Mouse (Mus musculus): Measurements from ENCODE around the gene Ddhd1. TPM values are rescaled to one million over a fixed set of nuclear protein-coding genes. Genes with fewer than 3 reads are reported as not detected.
A peak's percentile ranks its signal among the peaks of the same experiment; 100 is the strongest.

Gene Ddhd1
- total RNA-seq, 2 experiments from 2014 or later = 67.5 to 74.4 TPM

DNA sequence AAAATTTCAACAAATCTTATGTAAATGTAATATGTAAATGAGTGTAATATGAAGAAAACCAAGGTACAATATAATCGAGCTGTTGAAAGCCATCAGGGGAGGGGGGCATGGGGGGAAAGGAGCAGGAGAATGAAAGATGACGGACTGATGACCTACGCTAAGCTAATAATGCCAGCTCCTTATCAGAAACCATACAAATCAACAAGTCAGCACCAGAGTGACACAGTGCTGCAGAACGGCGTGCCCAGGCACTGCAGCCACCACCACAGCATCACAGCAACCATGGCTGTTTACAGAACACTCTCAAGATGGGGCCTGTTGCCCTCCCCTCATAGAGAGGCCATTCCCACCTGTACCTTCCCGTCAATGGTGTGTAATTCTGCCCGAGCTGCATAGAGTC lies 10.8 kb downstream of the Ddhd1 start:
- DNase-seq (ENCODE audit: low spot score in 2 of 2) = no peak

DNA sequence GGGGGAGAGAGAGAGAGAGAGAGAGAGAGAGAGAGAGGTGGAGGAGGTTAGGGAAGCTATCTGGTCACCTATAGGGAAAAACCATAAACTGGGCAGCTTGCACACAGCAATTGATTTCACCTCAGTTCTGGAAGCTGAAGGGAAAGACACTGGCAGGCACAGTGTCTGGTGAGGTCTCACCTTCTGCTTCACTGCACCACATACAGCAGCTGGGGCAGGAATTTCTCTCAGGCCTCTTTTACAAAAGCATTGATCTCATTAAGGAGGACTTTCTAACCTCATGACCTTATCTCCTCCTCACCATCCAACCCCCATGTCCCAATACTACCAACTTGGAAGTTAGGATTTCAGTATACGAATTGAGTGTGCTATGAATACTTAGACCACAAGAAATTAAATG lies 13.2 kb downstream of the Ddhd1 start:
- no peak for DNase-seq (ENCODE audit: low spot score in 2 of 2)

DNA sequence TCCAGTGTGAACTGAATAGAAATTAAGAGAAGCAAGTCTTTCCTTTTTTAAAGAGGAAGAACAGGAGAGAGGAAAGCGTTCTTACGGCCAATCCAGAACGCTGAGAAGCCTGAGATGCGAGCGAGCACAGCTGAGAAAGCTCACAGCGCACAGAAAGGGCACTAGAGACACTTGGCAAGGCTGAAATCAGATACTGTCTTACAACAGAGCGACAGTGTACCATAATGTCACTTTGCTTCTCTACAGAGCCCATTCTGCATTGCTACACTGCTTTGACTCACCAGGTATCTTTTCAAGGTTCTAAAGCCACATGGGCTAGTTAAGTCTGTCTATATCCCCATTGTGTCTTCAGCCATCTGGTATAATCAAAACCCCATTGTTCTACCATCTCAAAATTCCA lies 13.7 kb downstream of the Ddhd1 start:
- no peak for DNase-seq (ENCODE audit: low spot score in 2 of 2)

DNA sequence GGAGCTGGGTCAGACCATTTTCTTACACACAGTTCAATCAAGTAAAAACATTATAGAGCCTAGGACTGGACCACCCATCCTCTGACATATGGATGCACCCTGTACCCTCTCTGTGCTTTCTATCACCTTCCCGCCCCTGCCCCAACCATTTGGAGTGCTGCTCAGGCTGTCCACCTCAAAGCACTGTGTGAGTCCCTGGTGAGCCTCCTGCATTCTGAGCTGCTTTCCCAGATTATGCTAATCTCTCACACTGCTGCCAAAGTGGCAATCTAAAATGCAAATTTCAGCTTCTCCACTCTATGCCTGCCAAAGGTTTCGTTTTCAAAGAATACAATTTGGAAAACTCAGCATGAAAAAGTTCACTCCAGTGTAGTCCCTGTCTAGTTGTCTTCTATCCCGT lies 14.5 kb downstream of the Ddhd1 start:
- no peak for DNase-seq (ENCODE audit: low spot score in 2 of 2)

DNA sequence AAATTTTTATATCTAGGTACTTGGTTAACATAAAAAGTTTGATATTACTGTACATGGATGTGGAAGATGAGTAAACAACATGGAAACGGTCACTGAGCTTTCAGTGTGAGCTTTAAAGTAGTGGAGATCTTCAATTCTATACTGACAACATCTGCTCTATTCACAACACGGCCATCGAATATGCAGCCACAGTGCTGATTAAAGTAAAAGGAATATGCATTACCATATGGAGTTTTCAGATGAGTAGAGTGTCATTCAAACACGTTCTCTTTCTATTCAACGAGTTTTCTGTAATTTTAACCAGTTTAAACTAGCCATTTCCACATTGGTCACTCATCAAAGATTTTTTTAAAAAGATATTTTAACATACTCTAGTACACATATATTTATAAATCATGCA lies 15.1 kb downstream of the Ddhd1 start:
- DNase-seq (ENCODE audit: low spot score in 2 of 2) = no peak

DNA sequence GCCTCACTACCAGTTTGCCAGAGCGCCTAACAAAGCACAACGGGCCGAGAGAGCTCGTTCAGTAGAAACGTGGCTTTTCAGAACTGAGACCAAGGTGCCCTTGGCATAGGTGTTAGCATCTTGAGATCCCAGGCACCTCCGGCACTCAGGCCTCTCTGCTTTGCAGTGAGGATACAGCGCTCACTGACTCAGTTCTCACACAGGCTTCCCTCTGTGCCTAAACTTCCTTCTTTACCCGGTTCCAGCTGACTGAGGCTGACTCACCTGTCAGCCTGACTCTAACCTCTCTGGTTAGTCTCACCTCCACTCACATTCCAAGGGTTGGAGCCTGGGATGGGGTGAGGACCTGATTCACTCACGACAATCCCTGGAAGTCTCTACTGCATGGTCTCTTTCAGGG lies 15.7 kb downstream of the Ddhd1 start:
- no peak for DNase-seq (ENCODE audit: low spot score in 2 of 2)

DNA sequence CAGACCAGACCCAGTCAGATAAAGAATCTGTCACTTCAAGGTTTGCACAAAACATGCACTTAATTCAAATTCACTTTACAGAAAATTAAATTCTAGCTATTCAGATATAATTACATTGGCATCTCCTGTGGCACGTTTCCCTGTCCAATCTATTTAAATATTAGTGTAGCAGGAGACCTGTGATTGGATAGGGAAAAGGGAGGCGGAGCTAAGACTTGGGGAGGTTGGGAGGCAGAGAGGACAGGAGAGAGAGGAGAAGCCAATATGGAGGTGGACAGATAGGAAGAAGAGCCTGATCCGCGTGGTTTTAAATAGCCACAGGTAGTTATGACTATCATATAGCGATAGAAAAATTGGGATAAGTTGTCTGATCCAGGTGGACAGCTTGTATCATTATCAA lies 19.2 kb downstream of the Ddhd1 start:
- no peak for DNase-seq (ENCODE audit: low spot score in 2 of 2)

DNA sequence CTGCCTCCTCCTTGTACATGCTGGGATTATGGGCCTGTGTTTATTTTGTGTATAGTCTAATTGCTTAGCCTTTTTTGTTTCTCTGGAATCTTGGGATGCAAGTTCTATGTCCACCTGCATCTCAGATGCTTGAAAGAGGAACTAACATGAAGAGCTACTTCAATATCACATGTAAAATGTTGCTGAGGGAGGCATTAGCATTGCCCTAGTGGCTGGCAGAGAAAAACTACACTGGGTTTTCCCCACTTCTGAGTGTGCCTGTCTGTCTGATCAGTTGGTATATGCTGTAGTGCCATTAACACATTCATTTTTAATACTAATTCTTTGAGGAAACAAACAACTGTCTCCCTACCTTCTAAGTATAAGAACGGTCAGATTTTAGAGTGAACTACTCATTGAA lies 22.4 kb downstream of the Ddhd1 start:
- no peak for DNase-seq (ENCODE audit: low spot score in 2 of 2)

DNA sequence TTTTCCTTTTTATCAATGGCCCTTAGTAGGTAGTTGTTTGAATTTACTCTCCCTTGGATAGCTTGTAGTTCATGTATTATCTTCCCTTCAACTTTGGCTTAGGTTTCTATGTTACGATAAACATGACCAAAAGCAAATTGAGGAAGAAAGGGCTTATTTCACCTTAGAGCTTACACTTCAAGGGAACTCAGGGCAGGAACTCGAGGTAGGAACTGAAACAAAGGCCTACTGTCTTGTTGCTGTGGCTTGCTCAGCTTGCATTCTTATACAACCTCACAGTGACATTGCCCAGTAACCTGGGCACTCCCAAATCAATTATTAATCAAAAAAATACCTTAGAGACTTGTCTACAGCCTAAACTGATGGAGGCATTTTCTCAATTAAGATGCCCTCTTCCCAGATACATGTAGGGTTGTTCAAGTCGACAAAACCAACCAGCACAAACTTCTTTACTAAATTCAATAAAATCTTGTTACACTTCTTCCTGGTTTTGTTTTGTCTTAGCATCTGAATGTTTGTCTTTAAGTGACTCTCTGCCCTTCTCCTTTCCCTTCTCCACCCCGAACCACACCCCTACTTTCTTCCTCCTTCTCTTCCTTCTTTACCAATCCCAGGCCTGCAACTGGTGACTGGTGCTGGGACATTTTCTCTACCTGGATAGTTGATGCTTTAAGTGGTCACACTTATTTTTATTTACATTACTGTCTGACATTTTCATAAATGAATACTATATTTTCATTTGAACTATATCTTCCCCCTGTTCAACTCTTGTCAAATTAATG lies 25.0 kb downstream of the Ddhd1 start:
- no peak for DNase-seq (ENCODE audit: low spot score in 2 of 2)

DNA sequence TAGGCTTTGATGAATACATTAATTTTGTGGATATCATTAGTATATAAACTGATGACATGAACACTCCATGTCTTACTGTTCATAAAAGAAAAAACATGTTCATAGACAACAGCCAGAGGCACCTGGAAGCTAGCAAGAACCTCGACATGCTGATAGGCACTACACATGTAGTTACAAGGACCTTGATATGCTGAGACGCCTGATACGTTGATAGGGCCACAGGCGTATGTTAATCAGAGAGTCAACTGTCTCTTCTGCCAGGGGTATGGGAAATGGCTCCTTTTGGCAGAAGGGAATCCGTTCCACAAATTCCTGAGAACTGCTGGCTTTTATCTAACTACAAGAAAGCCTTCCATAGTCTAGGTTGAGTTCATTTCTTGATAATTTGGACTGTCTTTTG lies 27.4 kb downstream of the Ddhd1 start:
- no peak for DNase-seq (ENCODE audit: low spot score in 2 of 2)

DNA sequence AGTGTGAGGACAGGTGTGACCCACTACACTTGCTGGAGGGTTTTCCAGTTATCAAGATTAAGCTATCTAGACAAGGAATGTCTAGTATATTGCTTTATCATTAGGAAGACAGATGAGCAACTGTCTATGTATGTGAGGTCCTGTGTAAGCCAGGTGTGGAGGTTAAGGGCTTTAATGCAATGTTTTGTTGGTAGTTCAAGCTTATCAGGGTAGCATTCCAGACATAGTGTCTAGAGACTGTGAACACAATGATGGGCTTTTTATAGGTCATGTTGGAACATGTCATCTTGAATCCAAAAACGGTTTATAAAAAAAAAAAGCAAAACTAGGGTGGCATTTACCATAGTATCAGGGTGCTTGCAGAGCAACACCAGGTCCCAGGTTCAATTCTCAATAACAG lies 28.0 kb downstream of the Ddhd1 start:
- DNase-seq (ENCODE audit: low spot score in 2 of 2) = no peak

DNA sequence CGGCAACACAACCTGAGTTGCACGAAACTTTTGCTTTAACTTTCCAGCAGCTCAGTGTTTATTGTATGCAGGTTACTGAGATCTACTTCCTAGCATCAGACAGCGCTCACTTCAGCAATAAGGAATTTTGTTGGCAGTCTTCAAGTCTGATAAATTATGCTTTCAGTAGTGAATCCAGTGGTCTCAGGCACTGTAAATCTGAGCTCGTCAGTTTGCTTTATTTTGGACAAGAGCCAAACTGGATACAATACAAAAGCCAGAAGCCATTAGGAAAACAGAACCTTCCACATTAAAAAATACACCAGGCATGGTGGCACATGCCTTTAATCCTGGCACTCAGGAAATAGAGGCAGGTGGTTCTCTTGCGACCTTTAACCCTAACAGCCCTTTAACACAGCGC lies 39.6 kb downstream of the Ddhd1 start:
- no peak for DNase-seq (ENCODE audit: low spot score in 2 of 2)

DNA sequence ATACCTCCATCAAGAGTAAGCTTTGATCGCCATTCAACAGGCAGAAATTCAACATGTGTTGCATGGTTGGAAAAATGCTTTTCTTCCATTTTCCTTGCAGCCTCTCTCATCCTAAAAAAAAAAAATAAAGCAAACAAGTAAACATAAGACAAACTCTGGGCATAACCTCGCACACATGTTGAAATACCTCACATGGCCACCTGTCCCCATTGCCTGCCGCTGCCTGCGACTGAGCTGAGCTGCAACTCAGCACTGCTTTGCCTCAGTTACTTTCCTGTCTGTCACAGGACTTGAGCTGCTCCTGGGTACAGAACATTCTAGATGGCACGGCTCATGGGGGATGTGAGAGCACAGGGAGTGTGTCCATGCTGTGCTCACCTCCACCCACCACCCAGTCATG lies 41.4 kb downstream of the Ddhd1 start:
- DNase-seq (ENCODE audit: low spot score in 2 of 2) = no peak

DNA sequence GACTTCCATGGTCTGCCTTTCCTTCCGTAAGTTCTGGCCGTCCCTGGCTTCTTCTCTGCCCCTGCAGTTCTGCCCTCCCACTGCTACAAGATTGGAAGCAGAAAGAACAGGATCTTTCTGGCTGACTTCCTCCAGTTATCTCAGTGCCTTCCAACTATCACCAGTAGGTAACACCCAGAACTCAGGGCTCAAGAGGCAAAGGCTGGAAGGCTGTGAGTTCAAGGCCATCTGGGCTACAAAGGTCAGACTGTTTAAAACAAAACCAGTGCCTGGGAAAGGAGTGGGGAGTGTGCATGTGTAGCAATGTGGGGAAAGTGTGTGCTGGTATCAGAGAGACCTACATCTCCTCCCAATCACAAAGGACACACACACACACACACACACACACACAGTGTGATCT lies 42.2 kb downstream of the Ddhd1 start:
- DNase-seq (ENCODE audit: low spot score in 2 of 2) = no peak

DNA sequence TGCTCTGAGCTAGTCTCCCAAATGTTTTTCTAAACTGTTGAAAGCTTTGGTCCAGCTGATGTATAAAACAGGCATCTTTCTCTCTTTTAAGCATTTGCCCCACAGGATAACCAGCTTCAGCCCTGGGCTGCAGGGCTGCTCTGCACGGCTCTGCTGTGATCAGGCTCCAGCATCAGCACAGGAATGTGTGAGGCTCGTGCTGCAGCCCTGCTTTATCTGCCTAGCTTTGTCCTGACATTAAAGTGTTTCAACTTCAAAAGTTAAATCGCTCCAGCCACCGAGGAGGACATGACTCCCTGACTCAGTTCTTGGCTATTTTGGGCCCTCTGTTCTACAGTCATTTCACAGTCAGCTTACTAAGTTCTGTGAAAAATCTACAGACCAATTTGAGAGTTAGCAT lies 43.1 kb downstream of the Ddhd1 start:
- no peak for DNase-seq (ENCODE audit: low spot score in 2 of 2)

DNA sequence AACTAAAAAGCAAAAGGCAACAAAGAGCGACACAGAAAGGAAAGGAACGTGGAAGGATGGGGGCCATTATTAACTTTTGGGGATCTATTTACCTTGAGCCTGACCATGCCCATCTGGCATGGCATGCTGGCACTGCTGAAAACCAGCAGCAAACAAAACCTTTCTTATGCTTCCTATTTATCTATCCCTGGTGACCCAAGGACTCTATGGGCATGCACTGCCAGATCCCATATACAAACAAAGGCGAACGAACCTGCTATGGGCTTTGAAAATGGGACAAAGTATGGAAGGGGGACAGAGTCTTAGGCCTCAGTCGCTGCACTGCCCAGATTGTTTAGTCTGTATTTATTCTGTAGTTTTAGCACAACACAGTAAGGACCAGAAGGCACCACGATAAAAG lies 43.5 kb downstream of the Ddhd1 start:
- DNase-seq (ENCODE audit: low spot score in 2 of 2) = no peak

DNA sequence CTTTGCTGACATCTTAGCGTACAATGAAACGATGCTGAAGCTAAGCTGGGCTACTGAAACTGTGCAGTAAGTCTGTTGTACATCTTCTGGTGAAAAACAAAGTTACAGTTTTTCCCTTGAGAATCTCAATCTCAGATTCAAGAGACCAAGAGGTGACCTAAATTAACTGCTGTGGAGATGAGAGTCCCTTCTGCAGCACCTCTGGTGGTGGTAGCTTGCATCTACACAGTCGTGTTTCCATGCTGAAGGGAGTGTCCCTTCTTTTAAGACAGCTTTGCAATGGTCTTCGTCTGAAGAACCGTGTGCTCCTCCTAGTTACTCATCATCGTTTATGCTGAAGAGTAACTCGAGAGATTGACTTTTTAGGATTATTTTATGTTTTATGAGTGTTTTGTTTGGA lies 46.3 kb downstream of the Ddhd1 start:
- no peak for DNase-seq (ENCODE audit: low spot score in 2 of 2)

DNA sequence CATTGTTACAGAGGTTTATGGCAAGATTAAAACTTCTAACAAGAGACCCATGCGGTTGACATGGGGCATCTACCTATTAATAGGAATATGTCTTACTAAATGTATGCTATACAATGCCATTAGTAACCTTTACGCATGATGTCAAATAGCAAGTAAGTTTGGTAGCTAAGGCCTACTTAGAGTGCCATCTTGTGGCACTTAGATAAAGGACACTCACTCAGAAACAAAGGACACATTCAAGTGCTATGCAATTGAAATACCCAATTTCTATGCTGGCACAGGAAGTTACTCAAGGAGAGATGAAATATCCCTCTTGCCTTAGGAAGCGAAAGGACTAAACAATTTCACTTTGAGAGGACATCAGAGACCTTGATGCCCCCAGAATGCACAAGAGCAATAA lies 55.9 kb downstream of the Ddhd1 start:
- DNase-seq (ENCODE audit: low spot score in 2 of 2) = no peak

DNA sequence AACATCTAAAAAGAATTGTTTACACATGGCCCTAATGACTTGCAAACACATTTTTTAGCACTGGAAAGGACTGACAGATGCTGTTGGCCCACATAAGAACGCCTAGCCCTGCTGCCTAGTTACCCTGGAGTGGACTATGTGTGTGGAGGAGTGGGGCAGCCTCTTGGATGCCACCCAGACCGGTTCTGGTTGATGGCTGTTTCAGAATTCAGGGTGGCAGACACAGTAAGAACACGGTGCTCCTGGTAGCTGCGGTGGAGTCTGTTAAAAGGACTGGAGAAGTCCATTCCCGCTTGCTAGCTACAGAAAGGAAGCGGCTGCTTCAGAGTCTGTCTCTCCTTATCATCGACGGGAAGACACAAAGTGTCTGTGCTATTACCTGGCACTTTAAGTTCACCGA lies 57.4 kb downstream of the Ddhd1 start:
- DNase-seq (ENCODE audit: low spot score in 2 of 2) = peak; percentile 58 to 69

DNA sequence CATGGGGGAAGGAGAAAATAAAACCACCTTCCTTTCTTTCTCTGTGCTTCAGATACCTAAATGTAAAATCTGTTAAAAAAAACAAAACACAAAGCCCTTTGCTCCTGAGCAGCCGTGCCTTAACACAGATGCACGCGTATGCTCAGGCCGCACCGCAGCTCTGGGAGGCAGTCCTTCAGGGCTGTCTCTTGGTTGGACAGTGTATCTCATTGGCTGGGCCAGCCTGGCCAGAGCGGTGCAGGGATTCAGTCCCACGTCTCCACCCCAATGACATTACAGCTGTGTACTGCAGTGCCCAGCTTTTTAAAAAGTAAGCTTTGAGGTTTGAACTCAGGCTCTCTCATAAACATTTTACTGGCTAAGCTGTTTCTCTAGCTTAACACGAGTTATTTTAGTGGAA lies 60.1 kb downstream of the Ddhd1 start:
- DNase-seq (ENCODE audit: low spot score in 2 of 2) = no peak

DNA sequence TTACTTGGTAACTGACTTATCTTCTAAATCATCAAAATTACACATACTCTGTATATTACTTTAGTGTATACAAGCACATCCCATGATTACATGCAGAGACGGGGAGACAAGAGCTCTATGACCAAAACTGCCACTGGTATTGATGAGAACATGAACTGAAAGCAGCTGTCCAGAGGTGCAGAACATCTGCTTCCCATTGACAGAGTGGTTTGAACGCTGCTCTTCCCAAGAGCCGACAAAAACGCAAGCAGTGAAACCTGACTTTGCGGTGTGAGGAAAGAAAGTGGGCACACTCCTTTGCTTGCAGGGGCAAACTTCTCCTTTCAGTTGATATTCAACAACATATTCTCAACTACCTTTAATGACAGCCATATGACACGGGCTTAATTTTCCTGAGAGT lies 64.7 kb downstream of the Ddhd1 start:
- DNase-seq (ENCODE audit: low spot score in 2 of 2) = no peak

DNA sequence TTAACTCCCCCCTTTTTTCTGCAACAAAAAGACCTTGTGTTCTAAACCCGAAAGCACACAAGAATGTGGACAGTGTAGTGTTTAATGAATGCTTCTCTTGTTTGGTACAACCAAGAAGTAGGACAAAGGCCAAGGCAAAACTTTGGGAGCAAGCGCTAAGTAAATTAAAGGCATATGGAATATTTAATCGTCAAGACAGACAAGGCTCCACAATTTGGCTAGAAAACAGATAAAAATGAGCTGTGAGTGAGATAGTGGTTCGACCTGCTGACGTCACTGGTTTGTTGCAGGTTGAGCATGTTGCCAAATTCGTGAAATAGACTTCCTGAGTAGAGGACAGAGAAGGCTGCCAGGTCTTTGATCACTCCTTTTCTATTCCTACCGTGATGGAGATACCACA lies 69.5 kb downstream of the Ddhd1 start:
- DNase-seq (ENCODE audit: low spot score in 2 of 2) = no peak

DNA sequence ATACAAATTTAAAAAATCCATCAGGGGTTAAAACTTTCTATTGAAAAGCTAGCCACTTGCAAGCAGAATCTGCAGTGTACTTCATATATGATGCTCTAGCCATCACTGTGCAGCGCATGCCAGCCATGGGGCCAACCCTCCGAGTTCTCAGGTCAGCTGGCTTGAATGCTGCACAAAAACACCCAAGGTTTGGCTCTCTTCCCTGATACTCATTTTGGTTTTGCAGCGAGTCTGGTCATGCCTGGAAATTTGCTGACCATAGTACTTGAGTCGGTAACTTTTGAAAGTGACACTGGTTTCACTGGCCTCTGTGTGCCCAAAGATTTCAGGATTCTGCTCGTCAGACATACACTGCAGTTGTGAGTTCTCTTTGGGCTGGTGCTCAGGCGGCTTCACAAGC lies 70.4 kb downstream of the Ddhd1 start:
- DNase-seq (ENCODE audit: low spot score in 2 of 2) = no peak

DNA sequence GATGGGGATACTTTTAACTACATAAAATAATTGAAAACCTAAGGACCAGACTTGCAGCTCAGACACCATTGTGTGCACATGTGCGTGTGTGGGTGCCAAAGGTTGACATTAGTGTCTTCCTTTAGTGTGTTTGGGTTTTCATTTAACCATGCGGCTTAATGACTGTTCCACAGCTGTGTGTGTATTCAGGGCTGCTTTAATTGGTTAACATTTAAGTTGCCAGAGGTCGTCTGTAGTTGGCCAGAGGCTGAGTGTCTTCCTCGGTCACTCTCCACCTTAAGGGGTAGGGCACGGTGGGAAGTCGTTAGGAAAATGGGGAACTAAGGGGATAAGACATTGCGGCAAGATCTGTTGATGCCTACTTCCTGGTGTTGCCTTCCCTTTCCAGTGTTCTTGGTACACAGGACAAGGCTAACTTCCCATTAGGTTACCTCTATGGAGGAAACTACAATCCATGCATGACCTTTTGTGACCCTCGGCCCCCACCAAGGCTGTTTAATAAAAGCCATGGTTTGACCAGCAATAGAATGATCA lies 74.4 kb downstream of the Ddhd1 start:
- no peak for DNase-seq (ENCODE audit: low spot score in 2 of 2)

Measured in layer of hippocampus, postnatal 10 days (tissue).